ENCODE assay signal across 16 mouse cellular contexts in the genomic region with DNA sequence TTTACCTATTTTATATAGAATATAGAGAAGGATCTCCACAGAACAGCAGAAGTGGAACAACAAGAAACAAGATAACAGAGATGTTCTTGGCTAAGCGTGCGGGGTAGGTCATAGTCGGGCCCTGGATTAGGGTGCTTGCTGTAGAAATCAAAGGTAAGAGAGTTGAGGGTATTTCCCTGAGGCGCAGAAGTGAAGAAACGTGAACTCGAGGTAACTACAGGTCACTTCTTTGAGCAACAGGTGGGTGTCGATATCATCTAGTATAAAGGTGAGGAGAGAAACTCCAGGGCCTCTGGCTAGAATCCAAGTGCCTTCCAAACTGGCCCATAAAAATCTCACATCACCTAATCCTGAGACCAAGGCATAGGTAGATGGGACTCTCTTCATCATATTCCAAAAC.
"Had no signal": no experiment of that assay in that cellular context is flagged by ENCODE, and none has a peak within 500 bp of the region (broad histone marks: within the 10 kb centered on the region; RNA-seq: fewer than 3 reads in every experiment).

No protein-coding gene starts in this region.

- DNase-seq: heart, postnatal 10 days; heart, postnatal 14 days; heart, postnatal 36 days; heart, postnatal 4 days; kidney, adult 11 months; kidney, adult 18-20 months; kidney, adult 2 months; kidney, adult 8-10 months; kidney, adult 9 months; kidney, postnatal 10 days; kidney, postnatal 14 days; kidney, postnatal 25 days; kidney, postnatal 36 days; kidney, postnatal 4 days; layer of hippocampus, adult 9-11 months; layer of hippocampus, postnatal 36 days had no signal
